Mouse (Mus musculus) CH12.LX (cell line): ENCODE results near the gene Lpin2.

Experiments
- CHD1 ChIP-seq: IDR thresholded peaks from 2 replicates; pipeline ENCODE4 v1.6.1; 2012; ENCODE audit warnings: low read depth, low read length, improper control_type of control experiment, inconsistent platforms
- NELFE ChIP-seq: IDR thresholded peaks from 2 replicates; pipeline ENCODE4 v1.6.1; 2011; ENCODE audit warnings: low read depth, low read length, improper control_type of control experiment
- ZC3H11A ChIP-seq: IDR thresholded peaks from 2 replicates; pipeline ENCODE4 v1.6.1; 2012; ENCODE audit warnings: low read depth, mild to moderate bottlenecking, inconsistent platforms, low read length, improper control_type of control experiment

DNA sequence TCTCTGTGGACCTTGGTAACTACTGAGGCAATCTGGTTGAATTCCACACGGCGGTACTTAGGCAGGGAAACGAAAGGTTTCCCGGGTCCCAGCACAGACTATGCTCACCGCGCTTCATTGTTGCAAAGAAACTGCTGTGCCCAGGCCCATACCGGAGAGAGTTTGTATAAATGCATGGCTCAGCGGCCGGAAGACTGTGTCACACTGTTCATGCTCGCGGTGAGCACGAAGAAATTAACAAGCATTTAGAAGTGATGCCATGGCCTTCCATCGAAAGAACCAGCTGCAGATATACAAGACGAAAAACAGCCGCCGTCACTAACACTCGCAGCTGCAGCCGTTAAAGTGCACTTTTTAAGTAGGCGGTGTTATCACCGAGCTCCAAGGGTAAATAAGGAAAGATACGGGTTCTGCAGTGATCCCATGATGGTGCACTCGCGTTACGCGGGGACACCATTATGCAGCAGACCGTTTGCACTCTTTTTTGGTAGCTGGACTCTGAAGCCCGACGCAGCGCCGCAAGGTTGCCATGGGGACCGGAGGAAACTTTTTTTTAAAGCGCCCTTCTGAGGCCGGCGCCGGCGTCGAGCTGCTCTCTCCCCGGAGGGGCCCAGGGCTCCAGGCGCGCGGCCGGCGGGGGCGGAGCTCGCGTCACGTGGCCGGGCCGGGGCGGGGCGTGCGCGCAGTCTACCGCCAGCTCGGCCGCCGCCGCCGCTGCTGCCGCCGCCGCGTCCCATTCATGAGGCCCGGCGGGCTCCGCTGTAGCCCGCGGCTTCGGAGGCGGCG lies 704 bp downstream of the Lpin2 start:
- TF ChIP-seq ZC3H11A (no peak), CHD1 (no peak), NELFE (no peak)
